In the genomic region with DNA sequence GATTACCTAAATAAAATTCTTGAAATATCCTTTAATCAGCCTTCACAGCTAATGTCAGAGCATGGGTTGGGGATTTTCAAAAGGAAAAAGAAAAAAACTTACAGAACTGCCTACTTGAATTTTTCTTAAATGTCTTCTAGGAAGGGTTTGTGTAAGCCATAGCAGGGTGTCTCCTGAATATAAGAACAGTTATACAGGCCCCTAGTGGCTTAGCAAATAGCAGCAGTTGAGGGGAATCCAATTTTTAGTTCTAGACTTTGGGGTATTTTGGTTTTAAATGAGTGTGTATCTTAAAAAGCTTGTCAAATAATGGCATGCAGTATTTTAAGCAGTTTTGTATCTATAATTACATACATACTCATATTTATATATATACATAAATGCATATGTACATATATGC, we compare ENCODE assay signal across 9 mouse cellular contexts.
DNase-seq lines count a peak whose midpoint lies in the region; ATAC-seq and TF ChIP-seq lines count a peak whose summit lies in the region.
"Had no signal": no experiment of that assay in that cellular context is flagged by ENCODE, and none has a peak within 500 bp of the region (broad histone marks: within the 10 kb centered on the region; RNA-seq: fewer than 3 reads in every experiment).

No protein-coding gene starts in this region.

- TF ChIP-seq CTCF in hindbrain, postnatal 0 days (IDR thresholded peaks at IDR 0.05; ENCODE audit: low read depth), result peak; percentile 71
- peak; percentile 73 for TF ChIP-seq CTCF in stomach, postnatal 0 days (IDR thresholded peaks at IDR 0.05; ENCODE audit: low read depth)

- DNase-seq in heart, adult 11 months, result no peak
- DNase-seq in midbrain, embryonic 11.5 days (ENCODE audit: low spot score, missing footprints), result no peak
- peak; percentile 77 for DNase-seq in hindbrain, postnatal 0 days (ENCODE audit: low spot score)
- DNase-seq in stomach, postnatal 0 days (ENCODE audit: low spot score), result no peak
- no peak for DNase-seq in left cerebral cortex, postnatal 4 days
- DNase-seq: layer of hippocampus, postnatal 36 days had no signal

- intact Hi-C loops in left cerebral cortex, postnatal 4 days (cut with DNase I), result loop anchor here (10.0 kb wide), 1 partner anchor 153 kb away; no protein-coding TSS in a partner anchor

- H3K9ac ChIP-seq in heart, embryonic 14.5 days (ENCODE audit: low read length), result peak overlapping the region; percentile 98; the same call in 1 of the 2 replicates
- no peak overlapping the region for H3K9ac ChIP-seq in midbrain, embryonic 12.5 days (replicated peaks)
- H3K9ac ChIP-seq in midbrain, embryonic 11.5 days (ENCODE audit: low read length), result no peak overlapping the region
- no peak overlapping the region for H3K9ac ChIP-seq in hindbrain, postnatal 0 days (replicated peaks; ENCODE audit: low read length)
- H3K9ac ChIP-seq in stomach, postnatal 0 days (ENCODE audit: low read length), result no peak overlapping the region

- no peak for ATAC-seq in heart, embryonic 14.5 days (ENCODE audit: insufficient number of reproducible peaks, insufficient read depth, low FRiP score, low read depth)
- ATAC-seq in midbrain, embryonic 12.5 days (ENCODE audit: low FRiP score, low read depth), result no peak
- ATAC-seq in midbrain, embryonic 11.5 days (ENCODE audit: low FRiP score), result no peak
- ATAC-seq in hindbrain, postnatal 0 days, result no peak
- no peak for ATAC-seq in stomach, postnatal 0 days (ENCODE audit: low FRiP score, low TSS enrichment)
- no peak for ATAC-seq in cerebellum, adult (ENCODE audit: insufficient number of reproducible peaks, low FRiP score, low TSS enrichment)

- H3K9me3 ChIP-seq in heart, embryonic 14.5 days (ENCODE audit: control insufficient read depth, low read length), result no peaks in the 10 kb centered on the region
- no peaks in the 10 kb centered on the region for H3K9me3 ChIP-seq in midbrain, embryonic 12.5 days
- H3K9me3 ChIP-seq in midbrain, embryonic 11.5 days (ENCODE audit: control insufficient read depth, low read length), result no peaks in the 10 kb centered on the region
- H3K9me3 ChIP-seq in hindbrain, postnatal 0 days (ENCODE audit: low read length), result no peaks in the 10 kb centered on the region
- no peaks in the 10 kb centered on the region for H3K9me3 ChIP-seq in stomach, postnatal 0 days (ENCODE audit: control insufficient read depth, low read length)

- peak overlapping the region in 1 of 2 experiments; percentile 98; a peak in 1 of 4 replicates for H3K4me3 ChIP-seq in heart, embryonic 14.5 days (ENCODE audit: control insufficient read depth in 1 of 2, insufficient read depth in 1 of 2, low read depth in 1 of 2, low read length in 2 of 2)
- H3K4me3 ChIP-seq in midbrain, embryonic 12.5 days, result no peak overlapping the region
- no peak overlapping the region for H3K4me3 ChIP-seq in midbrain, embryonic 11.5 days (ENCODE audit: low read depth, low read length)
- peak overlapping the region; percentile 93 for H3K4me3 ChIP-seq in hindbrain, postnatal 0 days (ENCODE audit: low read length)
- no peak overlapping the region for H3K4me3 ChIP-seq in stomach, postnatal 0 days (ENCODE audit: low read depth, low read length)

- no peaks in the 10 kb centered on the region for H3K27me3 ChIP-seq in heart, embryonic 14.5 days (ENCODE audit: control insufficient read depth, insufficient read depth, low read length)
- 0 out of 2 replicates have a peak, but pooled peaks cover 6% of the 10 kb centered on the region for H3K27me3 ChIP-seq in midbrain, embryonic 12.5 days
- no peaks in the 10 kb centered on the region for H3K27me3 ChIP-seq in midbrain, embryonic 11.5 days (ENCODE audit: control insufficient read depth, insufficient read depth, low read length)
- H3K27me3 ChIP-seq in hindbrain, postnatal 0 days (ENCODE audit: insufficient read depth, low read length), result no peaks in the 10 kb centered on the region
- H3K27me3 ChIP-seq in stomach, postnatal 0 days (ENCODE audit: control insufficient read depth, insufficient read depth, low read length), result no peaks in the 10 kb centered on the region

- H3K27ac ChIP-seq in heart, embryonic 14.5 days (replicated peaks in 1 of 2; ENCODE audit: control insufficient read depth in 1 of 2, insufficient read depth in 1 of 2, low read depth in 2 of 2, low read length in 2 of 2), result no peak overlapping the region
- H3K27ac ChIP-seq in midbrain, embryonic 12.5 days (replicated peaks), result no peak overlapping the region
- no peak overlapping the region for H3K27ac ChIP-seq in midbrain, embryonic 11.5 days (ENCODE audit: low read depth, low read length)
- H3K27ac ChIP-seq in hindbrain, postnatal 0 days, result no peak overlapping the region
- H3K27ac ChIP-seq in stomach, postnatal 0 days (replicated peaks), result no peak overlapping the region

- H3K4me1 ChIP-seq in heart, embryonic 14.5 days (ENCODE audit: control insufficient read depth in 2 of 2, insufficient read depth in 2 of 2, low read length in 2 of 2), result peaks cover 8 to 21% of the 10 kb centered on the region in 2 experiments
- 0 out of 2 replicates have a peak, but pooled peaks cover 9% of the 10 kb centered on the region for H3K4me1 ChIP-seq in midbrain, embryonic 12.5 days
- H3K4me1 ChIP-seq in midbrain, embryonic 11.5 days (ENCODE audit: control insufficient read depth, insufficient read depth, low read length), result peaks cover 4% of the 10 kb centered on the region
- 0 out of 2 replicates have a peak, but pooled peaks cover 8% of the 10 kb centered on the region for H3K4me1 ChIP-seq in hindbrain, postnatal 0 days (ENCODE audit: insufficient read depth, low read length)
- H3K4me1 ChIP-seq in stomach, postnatal 0 days (replicated peaks; ENCODE audit: control insufficient read depth, insufficient read depth), result no peaks in the 10 kb centered on the region

- H3K36me3 ChIP-seq in heart, embryonic 14.5 days (ENCODE audit: control insufficient read depth, insufficient read depth, low read length), result no peaks in the 10 kb centered on the region
- no peaks in the 10 kb centered on the region for H3K36me3 ChIP-seq in midbrain, embryonic 12.5 days
- H3K36me3 ChIP-seq in midbrain, embryonic 11.5 days (ENCODE audit: control insufficient read depth, insufficient read depth, low read length), result no peaks in the 10 kb centered on the region
- H3K36me3 ChIP-seq in hindbrain, postnatal 0 days (ENCODE audit: insufficient read depth, low read length), result no peaks in the 10 kb centered on the region
- H3K36me3 ChIP-seq in stomach, postnatal 0 days (ENCODE audit: control insufficient read depth, insufficient read depth, low read length), result no peaks in the 10 kb centered on the region

- peak overlapping the region; percentile 68 for H3K4me2 ChIP-seq in heart, embryonic 14.5 days (ENCODE audit: low read length)
- peak overlapping the region; percentile 31 for H3K4me2 ChIP-seq in midbrain, embryonic 12.5 days (replicated peaks)
- H3K4me2 ChIP-seq in midbrain, embryonic 11.5 days, result no peak overlapping the region
- H3K4me2 ChIP-seq in hindbrain, postnatal 0 days (ENCODE audit: low read depth, low read length), result peak overlapping the region; percentile 86
- no peak overlapping the region for H3K4me2 ChIP-seq in stomach, postnatal 0 days (replicated peaks; ENCODE audit: low read depth)

- TF ChIP-seq EP300 in stomach, postnatal 0 days (optimal IDR thresholded peaks at IDR 0.05), result no peak

Comparison
In these comparisons a context has a peak if more than half of its experiments do, and no peak if none do; other contexts are left out.
1. H3K4me2 ChIP-seq: peak in heart, embryonic 14.5 days (single experiment), midbrain, embryonic 12.5 days (single experiment) and hindbrain, postnatal 0 days (single experiment); none in midbrain, embryonic 11.5 days (single experiment) and stomach, postnatal 0 days (single experiment).